Mouse (Mus musculus) cerebellum, adult 2 months (tissue): Measurements from ENCODE around the gene Ntan1. TPM values are rescaled to one million over a fixed set of nuclear protein-coding genes. Genes with fewer than 3 reads are reported as not detected.

Experiments
- DNase-seq, 2 experiments: peaks; one replicate each; pipeline ENCODE4 v3.0.0; 2021
- H3K27ac ChIP-seq: fragments of 200-500 bp; 2 replicates; pipeline ENCODE4 v1.5.1; 2012; ENCODE audit warnings: low read length, control low read depth, inconsistent platforms; ENCODE audit not compliant: insufficient read depth
- H3K27me3 ChIP-seq: fragments of 200-500 bp; 2 replicates; pipeline ENCODE4 v1.6.1; 2012; ENCODE audit warnings: inconsistent platforms, mild to moderate bottlenecking, low read length, moderate library complexity; ENCODE audit not compliant: control insufficient read depth, insufficient read depth
- H3K4me1 ChIP-seq: fragments of 200-500 bp; 2 replicates; pipeline ENCODE4 v1.6.1; 2011; ENCODE audit warnings: low read length; ENCODE audit not compliant: control insufficient read depth, insufficient read depth
- H3K4me3 ChIP-seq: fragments of 200-500 bp; replicated peaks from 2 replicates; pipeline ENCODE3; 2011; ENCODE audit warnings: mild to moderate bottlenecking, low read depth, low read length, control low read depth; ENCODE audit not compliant: insufficient read depth
- CTCF ChIP-seq: fragments of 200-500 bp; IDR thresholded peaks from 2 replicates; pipeline ENCODE4 v1.5.1; 2011; ENCODE audit warnings: low read depth, mild to moderate bottlenecking, control low read depth, low read length, moderate library complexity, borderline replicate concordance; ENCODE audit not compliant: insufficient read depth
- POLR2A ChIP-seq: fragments of 200-500 bp; IDR thresholded peaks from 2 replicates; pipeline ENCODE4 v1.6.1; 2011; ENCODE audit warnings: low read length, control low read depth, borderline replicate concordance; ENCODE audit not compliant: insufficient read depth
- WGBS: fragments of 180-500 bp; shearing (Covaris S2); methylation state at CpG from one replicate; pipeline ENCODE4 v1.1.7; 2018; 5-methylcytosine and 5-hydroxymethylcytosine counted together
- polyA plus RNA-seq: library from polyadenylated mRNA; depleted of rRNA; stranded (reverse); fragments of >200 nt; gene quantifications from 2 replicates; pipeline ENCODE4 v1.2.3, GENCODE M21; 2012

Gene Ntan1
- polyA plus RNA-seq, 1 experiment: 121 TPM

- Histone ChIP-seq H3K4me1 (no peaks in the 10 kb centered on the region; the same call in 1 of the 2 replicates), H3K4me3 (no peak overlapping the region), H3K27ac (no peak overlapping the region), H3K27me3 (no peaks in the 10 kb centered on the region)
- TF ChIP-seq POLR2A: no peak
- peak; percentile 20; the same call in 1 of the 2 replicates for TF ChIP-seq CTCF
- no peak for DNase-seq
- 94% methylated on average over 5 of the region's 5 CpGs for WGBS
Measured at GRCm38 (mm10) chr16:13820771-13821170, 2.1 kb downstream of the Ntan1 start.

DNA sequence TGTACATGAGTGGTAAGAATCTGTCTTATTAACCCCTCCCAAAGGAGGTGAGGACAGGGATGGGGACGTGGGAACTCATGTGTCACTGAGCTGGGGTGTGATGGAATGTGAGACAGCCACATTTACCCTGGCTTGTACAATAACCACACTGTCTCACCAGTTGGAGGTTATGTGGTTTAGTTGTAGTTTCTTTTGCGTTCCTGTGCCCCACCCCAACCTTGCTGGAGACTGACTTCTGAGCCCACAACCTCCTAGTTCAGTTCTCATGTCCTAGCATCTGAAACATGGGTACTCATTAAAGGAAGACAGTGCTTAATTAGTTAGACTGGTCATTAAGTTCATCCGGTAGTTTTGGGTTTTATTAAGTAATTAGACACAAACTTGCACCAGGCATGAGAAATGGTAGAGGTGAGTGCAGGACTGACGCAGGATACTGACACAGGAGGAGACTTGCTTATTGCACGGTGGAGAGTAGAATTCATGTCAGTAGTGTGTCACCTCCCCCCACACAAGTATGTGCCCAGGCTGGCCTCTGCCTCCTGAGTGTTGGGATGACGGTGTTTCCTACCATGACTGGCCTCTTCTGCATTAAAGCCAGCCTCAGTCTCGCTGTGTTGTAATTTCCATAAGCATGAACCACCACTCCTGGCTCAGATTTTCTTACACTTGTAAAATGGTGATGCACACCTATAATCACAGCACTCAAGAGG lies 7.3 kb downstream of the Ntan1 start:
- 70% methylated on average over 7 of the region's 7 CpGs for WGBS
- DNase-seq: no peak

GRCm38 (mm10) chr16:13826511-13826910 lies 7.9 kb downstream of the Ntan1 start:
- TF ChIP-seq POLR2A (no peak), CTCF (no peak)
- H3K27ac ChIP-seq: no peak overlapping the region
- H3K27me3 ChIP-seq: no peaks in the 10 kb centered on the region
- peaks cover 2% of the 10 kb centered on the region; the same call in 1 of the 2 replicates for H3K4me1 ChIP-seq
- DNase-seq: no peak
- WGBS: 82% methylated on average over 4 of the region's 4 CpGs
- H3K4me3 ChIP-seq: no peak overlapping the region

More for the DNA sequence above, 7.3 kb downstream of the Ntan1 start:
- Histone ChIP-seq H3K4me1 (peaks cover 2% of the 10 kb centered on the region; the same call in 1 of the 2 replicates), H3K4me3 (no peak overlapping the region), H3K27ac (no peak overlapping the region), H3K27me3 (no peaks in the 10 kb centered on the region)
- TF ChIP-seq POLR2A: no peak
- TF ChIP-seq CTCF: no peak

DNA sequence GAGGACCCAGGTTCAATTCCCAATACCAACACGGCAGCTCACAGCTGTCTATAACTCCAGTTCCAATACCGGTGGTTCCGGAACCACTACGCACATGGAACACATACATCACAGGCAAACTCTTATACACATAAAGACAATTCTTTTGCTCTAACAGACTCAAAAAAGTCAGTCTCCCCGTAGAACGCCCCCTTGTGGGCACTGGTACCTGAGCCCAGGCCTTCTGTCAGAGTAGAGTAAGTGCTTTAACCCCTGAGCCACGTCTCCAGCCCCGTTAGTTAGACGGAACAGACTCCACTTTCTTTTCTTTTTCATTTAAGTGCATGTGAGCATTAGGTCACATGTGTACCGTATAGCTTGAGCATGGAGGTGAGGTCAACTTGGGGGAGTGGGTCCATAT lies 11.8 kb downstream of the Ntan1 start:
- WGBS: 90% methylated on average over 10 of the region's 10 CpGs
- H3K27me3 ChIP-seq: no peaks in the 10 kb centered on the region

DNA sequence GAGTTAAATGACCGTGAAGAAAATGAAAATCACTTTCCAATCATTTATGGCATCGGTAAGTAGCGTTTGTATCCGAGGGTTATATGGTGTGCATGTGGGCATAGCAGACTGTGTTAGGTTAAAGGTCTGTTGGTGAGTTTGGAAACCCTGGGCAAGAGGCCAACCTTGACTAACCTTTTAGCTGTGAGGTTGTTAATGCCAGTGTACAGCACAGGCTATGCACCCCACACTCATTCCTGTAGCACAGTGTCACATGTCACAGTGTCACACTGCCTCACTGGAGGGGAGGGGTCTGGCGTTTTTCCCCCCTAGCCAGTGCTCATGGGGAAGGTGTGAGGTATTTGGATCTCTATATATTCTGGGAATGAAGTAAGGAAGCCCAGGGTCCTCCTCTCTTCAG lies 13.0 kb downstream of the Ntan1 start:
- no peak for TF ChIP-seq POLR2A
- no peak for TF ChIP-seq CTCF
- no peaks in the 10 kb centered on the region for H3K4me1 ChIP-seq
- 73% methylated on average over 5 of the region's 5 CpGs for WGBS
- no peak overlapping the region for H3K27ac ChIP-seq
- H3K27me3 ChIP-seq: no peaks in the 10 kb centered on the region
- H3K4me3 ChIP-seq: no peak overlapping the region
- DNase-seq: no peak

More for the DNA sequence above, 11.8 kb downstream of the Ntan1 start:
- DNase-seq: no peak
- peaks cover 2% of the 10 kb centered on the region; the same call in 1 of the 2 replicates for H3K4me1 ChIP-seq
- TF ChIP-seq CTCF (no peak), POLR2A (no peak)
- no peak overlapping the region for H3K4me3 ChIP-seq
- H3K27ac ChIP-seq: no peak overlapping the region

DNA sequence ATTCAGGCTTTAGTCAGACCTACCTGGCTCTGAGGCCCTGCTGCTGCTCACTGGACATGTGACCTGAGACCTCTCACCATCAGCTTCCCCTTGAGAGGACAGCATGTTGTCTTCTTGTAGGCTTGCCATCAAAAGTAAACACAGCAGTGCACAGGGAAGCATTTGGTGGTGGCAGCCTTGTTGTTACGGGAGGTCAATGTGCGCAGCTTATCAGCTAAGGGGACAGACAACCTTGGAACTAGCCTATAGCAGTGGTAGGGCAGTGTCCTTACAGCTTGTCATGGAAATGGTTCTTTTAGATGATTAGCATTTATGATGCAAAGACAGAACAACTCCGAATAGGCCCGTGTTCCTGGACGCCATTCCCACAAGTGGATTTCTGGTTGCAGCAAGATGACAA lies 15.7 kb downstream of the Ntan1 start:
- DNase-seq: no peak
- no peaks in the 10 kb centered on the region for H3K27me3 ChIP-seq
- no peak overlapping the region for H3K27ac ChIP-seq
- H3K4me3 ChIP-seq: no peak overlapping the region
- whole genome bisulfite sequencing: 95% methylated on average over 5 of the region's 5 CpGs
- H3K4me1 ChIP-seq: no peaks in the 10 kb centered on the region
- TF ChIP-seq POLR2A: no peak
- no peak for TF ChIP-seq CTCF

DNA sequence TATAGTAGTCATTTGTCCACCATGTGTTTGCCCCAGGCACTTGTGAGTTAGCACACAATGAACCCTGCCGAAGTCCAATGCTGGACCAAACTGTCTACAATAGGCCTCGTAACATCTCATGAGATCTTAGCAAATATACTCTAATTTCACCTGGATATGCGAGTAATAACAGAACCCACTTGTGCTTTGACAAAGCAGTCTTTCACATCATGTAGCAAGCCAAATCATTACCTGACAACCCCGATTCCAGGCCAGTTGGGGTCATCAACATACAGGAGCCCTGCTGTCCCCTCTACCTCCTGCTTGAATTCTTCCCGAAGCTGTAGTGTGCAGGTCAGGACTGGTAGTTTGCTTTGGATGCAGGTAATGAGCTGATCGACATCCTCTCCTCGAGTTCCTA lies 21.4 kb downstream of the Ntan1 start:
- TF ChIP-seq POLR2A: no peak
- no peak for TF ChIP-seq CTCF
- no peaks in the 10 kb centered on the region for H3K27me3 ChIP-seq
- H3K4me1 ChIP-seq: no peaks in the 10 kb centered on the region
- WGBS: 91% methylated on average over 7 of the region's 7 CpGs
- DNase-seq: no peak
- H3K4me3 ChIP-seq: no peak overlapping the region
- H3K27ac ChIP-seq: no peak overlapping the region

DNA sequence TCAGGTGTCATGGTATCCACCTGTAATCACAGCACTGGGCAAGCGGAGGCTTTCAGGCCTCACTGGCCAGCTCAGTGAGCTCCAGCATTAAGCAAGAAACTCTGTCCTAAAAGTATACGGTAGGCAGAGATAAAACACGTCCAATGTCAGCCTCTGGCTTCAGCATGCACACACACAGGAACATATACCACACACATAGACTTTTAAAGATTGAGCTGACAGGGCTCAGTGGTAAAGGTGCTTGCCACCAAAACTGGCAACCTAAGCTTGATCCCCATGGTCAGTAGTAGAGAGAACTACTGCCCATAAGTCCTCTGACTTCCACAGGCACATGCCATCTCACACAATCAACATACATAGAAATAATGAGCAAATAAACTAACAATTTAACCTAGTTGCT lies 22.3 kb downstream of the Ntan1 start:
- DNase-seq: no peak
- no peak overlapping the region for H3K4me3 ChIP-seq
- H3K27ac ChIP-seq: no peak overlapping the region
- TF ChIP-seq POLR2A (no peak), CTCF (no peak)
- H3K4me1 ChIP-seq: no peaks in the 10 kb centered on the region
- 95% methylated on average over 3 of the region's 3 CpGs for WGBS
- no peaks in the 10 kb centered on the region for H3K27me3 ChIP-seq
